Mouse (Mus musculus): ENCODE results near the gene Rapgef1.
A peak's percentile ranks its signal among the peaks of the same experiment; 100 is the strongest.
"Not testable (repeated sequence)": the region's sequence is repeated elsewhere in the genome, so short reads cannot be mapped to it uniquely, and the experiment has no call there.

Rapgef1 gene

DNA sequence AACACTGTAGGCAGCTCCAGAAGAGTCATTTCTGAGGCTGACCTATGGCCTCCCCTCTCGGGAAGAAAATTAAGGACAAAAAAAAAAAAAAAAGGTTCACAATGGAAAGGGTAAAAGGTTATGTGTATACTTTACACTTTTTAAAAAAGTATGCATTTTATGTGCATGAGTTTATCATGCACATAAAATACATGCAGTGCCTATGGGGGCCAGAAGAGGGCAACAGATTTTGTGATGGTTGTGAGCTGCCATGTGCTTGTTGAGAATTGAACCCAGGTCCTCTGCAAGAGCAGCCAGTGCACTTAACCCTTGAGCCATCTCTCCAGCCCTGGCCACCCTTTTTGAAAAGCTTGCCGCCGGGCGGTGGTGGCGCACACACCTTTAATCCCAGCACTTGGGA is 128.3 kb downstream of the Rapgef1 start:
- DNase-seq = no peak

- DNase-seq = no peak
Observed at GRCm38 (mm10) chr2:29748499-29748898, 129.0 kb downstream of the Rapgef1 start.

GRCm38 (mm10) chr2:29751497-29751896 is 132.0 kb downstream of the Rapgef1 start, which contains the start of gene Gm13420:
Gene Gm13420, minus strand, starts transcription at chr2:29751685.
- no peak for DNase-seq

DNA sequence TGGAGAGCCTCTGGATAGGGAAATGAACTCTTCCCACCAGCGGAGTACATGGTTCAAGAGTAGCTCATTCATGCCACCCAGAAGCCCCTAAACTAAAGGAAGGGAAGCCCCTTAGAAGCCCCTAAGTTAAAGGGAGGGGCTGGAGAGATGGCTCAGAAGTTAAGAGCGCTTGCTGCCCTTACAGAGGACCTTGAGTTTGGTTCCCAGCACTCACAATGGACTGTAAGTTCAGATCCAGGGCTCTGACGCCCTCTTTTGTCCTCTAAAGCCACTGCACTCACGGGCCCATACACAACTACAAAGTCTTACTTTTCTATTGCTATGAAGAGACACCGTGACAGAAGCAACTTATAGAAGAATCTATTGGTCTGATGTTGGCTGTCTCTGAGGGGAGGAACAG is 132.9 kb downstream of the Rapgef1 start:
- DNase-seq = no peak

- no peak for DNase-seq
Observed at GRCm38 (mm10) chr2:29755693-29756092, 136.2 kb downstream of the Rapgef1 start.

DNA sequence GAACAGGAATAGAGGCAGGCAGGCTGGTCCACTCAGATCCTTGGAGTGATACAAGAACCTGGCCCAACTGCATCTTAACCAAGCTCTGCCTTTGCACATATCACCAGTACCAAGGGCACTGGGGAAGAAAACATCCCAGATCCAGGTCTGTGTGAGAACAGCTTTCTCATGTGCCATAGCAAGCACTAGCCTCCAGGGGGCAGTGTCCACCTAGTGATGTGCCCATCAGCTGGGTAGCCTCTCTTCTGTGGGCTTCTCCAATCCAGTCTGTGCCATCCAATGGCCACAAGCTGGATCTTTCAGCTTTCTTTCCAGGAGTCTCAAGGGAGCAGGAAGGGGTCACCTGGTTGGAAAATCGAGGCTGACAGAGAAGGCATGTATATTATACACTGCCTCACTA is 145.3 kb downstream of the Rapgef1 start:
- DNase-seq = peak; percentile 37

GRCm38 (mm10) chr2:29767976-29768709 is 148.6 kb downstream of the Rapgef1 start:
- no peak for DNase-seq

- no peak for DNase-seq
Observed at GRCm38 (mm10) chr2:29768901-29769300, 149.4 kb downstream of the Rapgef1 start.

DNA sequence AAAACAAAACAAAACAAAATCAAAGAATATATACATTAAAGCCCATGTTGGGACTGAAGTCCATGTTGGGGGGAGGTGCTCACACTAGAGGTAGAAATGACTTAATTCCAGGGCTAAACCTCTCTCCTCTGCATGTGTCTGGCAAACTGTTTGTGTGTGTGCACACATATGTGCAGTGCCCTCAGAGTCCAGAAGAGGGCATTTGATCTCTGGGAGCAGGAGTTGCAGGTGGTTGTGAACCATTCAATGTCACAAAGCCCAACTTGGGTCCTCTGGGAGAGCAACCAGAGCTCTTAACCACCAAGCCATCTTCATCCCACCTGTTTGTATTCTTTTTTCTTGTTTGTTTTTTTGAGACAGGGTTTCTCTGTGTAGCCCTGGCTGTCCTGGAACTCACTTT is 150.6 kb downstream of the Rapgef1 start:
- no peak for DNase-seq

DNA sequence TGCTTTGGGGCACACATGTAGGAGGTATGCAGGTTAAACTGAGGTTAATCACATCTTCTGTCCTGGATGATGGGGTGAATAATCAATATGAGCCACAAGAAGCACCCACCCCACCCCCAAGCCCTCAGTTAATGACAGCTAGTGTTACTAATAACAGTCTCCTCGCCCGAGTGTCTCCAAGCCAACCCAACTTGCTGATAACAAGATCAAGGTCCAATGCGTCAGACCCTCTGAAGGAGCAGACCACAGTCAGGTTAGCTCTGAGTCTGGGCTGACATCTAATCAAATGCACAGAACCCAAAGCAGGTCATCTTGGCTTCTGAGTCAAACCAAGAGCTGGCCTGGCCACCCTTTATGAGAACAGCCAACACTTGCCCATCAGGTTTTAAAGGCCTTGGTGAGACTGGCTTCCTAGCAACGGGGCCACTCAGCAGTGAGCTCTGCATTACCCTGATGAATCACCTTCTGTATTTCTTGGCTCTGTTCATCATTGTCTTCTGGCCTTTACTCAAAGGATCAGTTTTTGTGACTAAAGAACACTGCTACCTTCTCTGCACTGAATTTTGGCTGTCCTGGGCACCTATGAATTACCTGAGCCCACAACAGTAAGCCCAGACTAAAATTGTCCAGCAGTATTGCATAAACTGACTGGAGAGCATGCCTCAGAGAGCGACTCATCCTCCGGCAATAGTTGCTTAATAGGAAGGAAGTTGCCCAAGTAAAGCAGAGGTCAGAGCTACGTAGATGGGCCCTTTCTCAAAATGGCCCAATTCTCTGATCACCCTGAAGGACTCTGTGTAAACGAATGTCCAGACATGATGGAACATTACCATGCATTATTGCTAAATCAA is 152.3 kb downstream of the Rapgef1 start:
- DNase-seq = no peak

GRCm38 (mm10) chr2:29773323-29773722 is 153.8 kb downstream of the Rapgef1 start:
- DNase-seq = no peak

- DNase-seq = not testable (repeated sequence)
Observed at GRCm38 (mm10) chr2:29781256-29781655, 161.7 kb downstream of the Rapgef1 start.

- DNase-seq = no peak
Observed at GRCm38 (mm10) chr2:29784290-29784689, 164.8 kb downstream of the Rapgef1 start.

DNA sequence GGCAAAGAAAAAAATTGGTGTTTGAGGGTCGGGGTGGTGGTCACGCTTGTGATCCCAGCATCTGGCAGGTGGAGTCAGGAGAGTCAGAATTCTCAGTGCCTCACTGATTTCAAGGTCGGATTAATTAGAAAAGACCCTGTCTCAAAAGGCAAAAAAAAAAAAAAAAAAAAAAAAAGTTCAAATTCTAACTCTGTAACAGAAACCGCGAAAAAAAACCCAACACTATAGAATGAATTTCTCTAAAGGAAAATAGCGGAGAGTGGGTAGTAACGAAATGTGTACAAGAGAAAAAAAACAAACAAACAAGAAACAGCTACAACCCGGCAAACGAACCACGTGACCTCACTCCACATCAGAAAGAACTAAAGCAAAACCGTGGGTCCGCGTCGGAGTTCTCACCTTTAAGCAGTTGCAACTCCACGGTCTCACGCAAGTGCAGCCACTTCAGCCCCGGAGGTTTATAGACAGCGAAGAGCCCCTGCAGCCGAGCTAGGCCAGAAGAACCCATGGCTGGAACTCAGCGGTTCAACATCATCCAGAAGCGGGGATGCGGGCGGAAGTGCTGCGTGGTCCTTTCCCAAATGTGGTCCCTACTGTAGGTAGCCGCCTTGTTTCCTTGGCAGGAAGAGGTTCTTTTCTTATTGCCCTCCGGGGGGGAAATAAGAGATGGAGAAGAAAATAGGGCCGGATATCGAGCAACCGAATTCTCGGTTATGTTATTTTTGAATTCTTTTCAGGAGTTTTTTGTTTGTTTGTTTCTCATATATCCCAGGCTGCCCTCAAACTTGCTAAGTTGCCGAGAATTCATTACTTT is 167.8 kb downstream of the Rapgef1 start, which contains the start of gene Coq4:
Gene Coq4, plus strand, starts transcription at position 390 of the 814 bp plus-strand sequence.
- peak; percentile 94 for DNase-seq

- DNase-seq = peak; percentile 87
Observed at GRCm38 (mm10) chr2:29787937-29788681, 168.6 kb downstream of the Rapgef1 start, which contains the start of gene Trub2. Gene Trub2, minus strand, starts transcription at chr2:29788502.

Data from layer of hippocampus, adult 9-11 months (tissue).